Comparison of ENCODE assay signal across 27 mouse cellular contexts in genomic region chrX:19264237-19264636, GRCm38 (mm10).
"Had no signal": no experiment of that assay in that cellular context is flagged by ENCODE, and none has a peak within 500 bp of the region (broad histone marks: within the 10 kb centered on the region; RNA-seq: fewer than 3 reads in every experiment).

No protein-coding gene starts in this region.

- H3K9me3 ChIP-seq: heart, embryonic 13.5 days; heart, embryonic 15.5 days; hindbrain, embryonic 13.5 days; hindbrain, embryonic 15.5 days; kidney, embryonic 15.5 days; limb, embryonic 10.5 days; limb, embryonic 12.5 days; liver, embryonic 13.5 days had no signal

- H3K36me3 ChIP-seq: heart, embryonic 13.5 days; heart, embryonic 15.5 days; hindbrain, embryonic 13.5 days; hindbrain, embryonic 15.5 days; kidney, embryonic 15.5 days; limb, embryonic 10.5 days; limb, embryonic 12.5 days; liver, embryonic 13.5 days had no signal

- DNase-seq: gastrocnemius, postnatal 14 days; gastrocnemius, postnatal 36 days; heart, adult 11 months; heart, adult 2 months; heart, postnatal 14 days; heart, postnatal 36 days; kidney, adult 11 months; kidney, adult 2 months; kidney, adult 9 months; kidney, postnatal 25 days; kidney, postnatal 4 days; liver; liver, embryonic 13.5 days had no signal

- H3K27ac ChIP-seq: heart, adult 2 months; heart, embryonic 13.5 days; heart, embryonic 15.5 days; hindbrain, embryonic 13.5 days; hindbrain, embryonic 15.5 days; hindbrain, postnatal 0 days; kidney, embryonic 15.5 days; kidney, postnatal 0 days; layer of hippocampus, adult 2 months; left cerebral cortex, adult 2 months; limb, embryonic 10.5 days; limb, embryonic 12.5 days; liver, embryonic 13.5 days had no signal

- H3K9ac ChIP-seq: heart, embryonic 13.5 days; heart, embryonic 15.5 days; hindbrain, embryonic 13.5 days; hindbrain, embryonic 15.5 days; kidney, embryonic 15.5 days; limb, embryonic 12.5 days; liver, embryonic 13.5 days had no signal

- H3K27me3 ChIP-seq: heart, embryonic 13.5 days; heart, embryonic 15.5 days; hindbrain, embryonic 13.5 days; hindbrain, embryonic 15.5 days; kidney, embryonic 15.5 days; limb, embryonic 12.5 days; liver, embryonic 13.5 days had no signal

- H3K4me1 ChIP-seq: heart, embryonic 13.5 days; heart, embryonic 15.5 days; hindbrain, embryonic 13.5 days; hindbrain, embryonic 15.5 days; kidney, embryonic 15.5 days; limb, embryonic 10.5 days; limb, embryonic 12.5 days; liver, embryonic 13.5 days had no signal

- H3K4me3 ChIP-seq: heart, adult 2 months; heart, embryonic 13.5 days; heart, embryonic 15.5 days; hindbrain, embryonic 13.5 days; hindbrain, embryonic 15.5 days; kidney, embryonic 15.5 days; layer of hippocampus, adult 2 months; left cerebral cortex, adult 2 months; limb, embryonic 10.5 days; limb, embryonic 12.5 days; liver, embryonic 13.5 days had no signal

- ATAC-seq: hindbrain, postnatal 0 days; intestine, embryonic 16.5 days had no signal

- H3K4me2 ChIP-seq: heart, embryonic 11.5 days; heart, embryonic 13.5 days; heart, embryonic 15.5 days; hindbrain, embryonic 13.5 days; hindbrain, embryonic 15.5 days; kidney, embryonic 15.5 days; limb, embryonic 12.5 days; liver, embryonic 11.5 days; liver, embryonic 13.5 days had no signal
